Mouse (Mus musculus): ENCODE measurements around the gene Ccl12. TPM values are rescaled to one million over a fixed set of nuclear protein-coding genes. Genes with fewer than 3 reads are reported as not detected.

Ccl12 gene
- not detected in 2 replicates for polyA plus RNA-seq (2012; ENCODE audit: insufficient read depth, low replicate concordance)

GRCm38 (mm10) chr11:82101529-82101928 is at the start of gene Ccl12:
Gene Ccl12, plus strand, starts transcription at chr11:82101845.
- TF ChIP-seq GATA1 (IDR thresholded peaks at IDR 0.05; ENCODE audit: borderline replicate concordance, low read length) (no peak), FLI1 (IDR thresholded peaks at IDR 0.05; ENCODE audit: low read length) (no peak)
- Histone ChIP-seq H3K27me3 (replicated peaks) (no peaks in the 10 kb centered on the region), H3K4me1 (peaks cover 3% of the 10 kb centered on the region; the same call in 1 of the 2 replicates), H3K36me3 (replicated peaks; ENCODE audit: low read length) (no peaks in the 10 kb centered on the region), H3K4me3 (replicated peaks) (peak within 1 kb of the TSS; percentile 76), H3K9me3 (peaks cover 6% of the 10 kb centered on the region)

DNA sequence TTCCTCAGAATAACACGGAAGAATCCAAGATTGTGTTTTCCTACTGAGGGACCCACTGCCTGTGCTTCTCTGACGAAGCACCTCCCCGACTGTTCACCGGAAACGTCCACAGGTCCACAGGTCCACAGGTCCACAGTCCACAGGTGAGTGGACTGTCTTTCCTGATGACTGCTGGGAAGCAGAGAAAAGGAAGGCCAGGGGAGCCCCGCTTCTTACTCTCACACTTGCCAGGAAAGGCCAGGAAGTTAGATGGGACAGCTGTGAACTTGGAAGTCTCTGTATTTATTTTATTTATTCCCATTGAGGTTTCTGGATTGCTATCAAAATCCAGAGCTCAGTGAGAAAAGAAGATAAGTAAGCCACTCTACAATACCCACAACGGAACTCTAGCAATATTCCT is 47.8 kb upstream of the Ccl12 start:
- H3K36me3 ChIP-seq (replicated peaks; ENCODE audit: low read length), result no peaks in the 10 kb centered on the region
- TF ChIP-seq GATA1 (IDR thresholded peaks at IDR 0.05; ENCODE audit: borderline replicate concordance, low read length) (no peak), FLI1 (IDR thresholded peaks at IDR 0.05; ENCODE audit: low read length) (no peak)
- peaks cover 6% of the 10 kb centered on the region for H3K27me3 ChIP-seq (replicated peaks)
- H3K9me3 ChIP-seq, result no peaks in the 10 kb centered on the region
- H3K4me3 ChIP-seq (replicated peaks), result no peak overlapping the region
- H3K4me1 ChIP-seq, result no peaks in the 10 kb centered on the region

DNA sequence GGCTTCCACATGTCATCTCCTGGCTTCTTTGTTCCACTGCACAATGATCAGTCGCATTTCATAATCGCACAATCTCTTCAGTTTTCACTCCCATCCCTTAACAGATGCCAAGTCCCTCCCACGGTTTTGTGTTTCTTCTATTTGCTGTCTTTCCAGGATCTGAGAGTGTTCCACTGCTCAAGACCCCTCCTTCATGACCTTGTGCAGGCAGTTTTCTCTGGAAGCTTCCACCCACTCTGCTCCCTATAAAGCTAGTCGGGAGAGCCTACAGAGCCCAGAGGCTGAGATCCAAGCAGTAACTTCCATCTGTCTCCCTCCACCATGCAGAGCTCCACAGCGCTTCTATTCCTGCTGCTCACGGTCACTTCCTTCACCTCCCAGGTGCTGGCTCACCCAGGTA is 44.0 kb upstream of the Ccl12 start, which contains the start of gene Ccl11:
Gene Ccl11, plus strand, starts transcription at position 178 of the 400 bp plus-strand sequence.
- Histone ChIP-seq H3K9me3 (no peaks in the 10 kb centered on the region), H3K4me1 (no peaks in the 10 kb centered on the region), H3K36me3 (replicated peaks; ENCODE audit: low read length) (no peaks in the 10 kb centered on the region), H3K27me3 (replicated peaks) (peaks cover 5% of the 10 kb centered on the region), H3K4me3 (replicated peaks) (no peak within 1 kb of the TSS)
- no peak for TF ChIP-seq FLI1 (IDR thresholded peaks at IDR 0.05; ENCODE audit: low read length)
- TF ChIP-seq GATA1 (IDR thresholded peaks at IDR 0.05; ENCODE audit: borderline replicate concordance, low read length), result no peak

DNA sequence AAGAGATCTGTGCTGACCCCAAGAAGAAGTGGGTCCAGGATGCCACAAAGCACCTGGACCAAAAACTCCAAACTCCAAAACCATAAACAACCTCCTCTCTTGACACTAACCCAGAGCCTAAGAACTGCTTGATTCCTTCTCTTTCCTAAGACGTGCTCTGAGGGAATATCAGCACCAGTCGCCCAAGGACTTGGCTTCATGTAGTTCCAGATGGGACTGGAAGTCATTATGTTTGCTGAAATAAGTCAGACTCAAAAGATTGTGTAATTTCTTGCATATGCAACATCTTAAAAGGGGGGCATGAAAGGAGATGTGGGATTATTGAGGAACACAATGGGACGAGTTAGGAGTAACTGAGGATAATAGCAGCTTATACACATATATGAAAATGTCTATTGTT is 39.4 kb upstream of the Ccl12 start:
- Histone ChIP-seq H3K4me3 (replicated peaks) (no peak overlapping the region), H3K27me3 (replicated peaks) (no peaks in the 10 kb centered on the region), H3K9me3 (no peaks in the 10 kb centered on the region), H3K36me3 (replicated peaks; ENCODE audit: low read length) (no peaks in the 10 kb centered on the region), H3K4me1 (no peaks in the 10 kb centered on the region)
- TF ChIP-seq FLI1 (IDR thresholded peaks at IDR 0.05; ENCODE audit: low read length), result no peak
- TF ChIP-seq GATA1 (IDR thresholded peaks at IDR 0.05; ENCODE audit: borderline replicate concordance, low read length), result no peak

DNA sequence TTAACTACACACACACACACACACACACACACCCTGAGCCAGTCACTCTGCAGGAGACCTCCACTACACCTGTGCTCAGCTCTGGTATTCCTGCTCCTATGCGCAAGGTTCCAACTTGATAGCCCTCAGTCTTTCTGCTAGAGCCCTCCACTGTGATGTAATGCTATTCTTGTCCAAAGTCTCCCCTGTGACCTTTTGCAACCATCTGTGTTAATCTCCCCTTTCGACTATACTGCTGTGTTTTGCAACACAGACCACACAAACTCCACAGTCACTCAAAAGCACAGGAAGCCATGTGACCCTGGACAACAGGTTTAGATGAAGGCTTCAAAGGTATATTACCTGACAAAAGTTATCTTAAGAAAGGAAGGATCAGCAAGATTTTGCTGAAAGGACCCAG is 38.2 kb upstream of the Ccl12 start:
- Histone ChIP-seq H3K4me1 (no peaks in the 10 kb centered on the region), H3K27me3 (replicated peaks) (no peaks in the 10 kb centered on the region)
- TF ChIP-seq FLI1 (IDR thresholded peaks at IDR 0.05; ENCODE audit: low read length), result no peak
- TF ChIP-seq GATA1 (IDR thresholded peaks at IDR 0.05; ENCODE audit: borderline replicate concordance, low read length), result no peak

DNA sequence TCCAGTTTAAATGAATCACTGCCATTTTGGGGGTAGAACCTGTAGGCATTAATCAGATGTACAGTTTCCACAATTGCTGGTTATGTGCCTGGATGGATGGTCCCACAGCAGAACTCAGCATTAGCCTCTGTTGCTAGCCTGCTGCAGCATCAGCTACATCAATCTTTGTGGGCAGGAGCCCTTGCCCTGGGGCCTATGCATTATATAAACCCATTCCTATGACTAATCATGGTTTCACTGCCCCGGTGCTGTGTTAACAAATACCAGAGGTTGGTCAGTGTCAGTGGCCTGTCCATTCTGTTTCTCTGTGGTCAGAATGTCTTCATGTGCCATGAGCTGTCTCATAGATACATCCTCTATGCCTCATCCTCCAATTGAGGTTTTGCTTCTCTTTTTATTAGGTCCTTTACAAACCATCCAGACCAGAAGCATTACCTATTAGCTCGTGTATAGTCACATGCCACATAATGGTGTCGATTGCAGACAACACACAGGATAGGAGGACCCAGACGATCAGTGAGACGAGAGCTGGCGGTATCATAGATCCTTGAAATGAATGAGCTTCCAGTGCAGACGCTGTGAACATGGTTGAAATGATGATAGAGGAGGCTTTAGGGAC is 34.6 kb upstream of the Ccl12 start:
- TF ChIP-seq FLI1 (IDR thresholded peaks at IDR 0.05; ENCODE audit: low read length) (no peak), GATA1 (IDR thresholded peaks at IDR 0.05; ENCODE audit: borderline replicate concordance, low read length) (no peak)
- peaks cover 3% of the 10 kb centered on the region for H3K27me3 ChIP-seq (replicated peaks)
- H3K36me3 ChIP-seq (replicated peaks; ENCODE audit: low read length), result no peaks in the 10 kb centered on the region
- H3K9me3 ChIP-seq, result no peaks in the 10 kb centered on the region
- H3K4me3 ChIP-seq (replicated peaks), result no peak overlapping the region
- H3K4me1 ChIP-seq, result no peaks in the 10 kb centered on the region

More for the DNA sequence above, 38.2 kb upstream of the Ccl12 start:
- H3K4me3 ChIP-seq (replicated peaks), result no peak overlapping the region
- H3K36me3 ChIP-seq (replicated peaks; ENCODE audit: low read length), result no peaks in the 10 kb centered on the region
- no peaks in the 10 kb centered on the region for H3K9me3 ChIP-seq

- Histone ChIP-seq H3K4me3 (replicated peaks) (no peak overlapping the region), H3K4me1 (no peaks in the 10 kb centered on the region), H3K9me3 (peaks cover 15% of the 10 kb centered on the region), H3K36me3 (replicated peaks; ENCODE audit: low read length) (no peaks in the 10 kb centered on the region), H3K27me3 (replicated peaks) (peaks cover 6% of the 10 kb centered on the region)
- TF ChIP-seq FLI1 (IDR thresholded peaks at IDR 0.05; ENCODE audit: low read length) (no peak), GATA1 (IDR thresholded peaks at IDR 0.05; ENCODE audit: borderline replicate concordance, low read length) (no peak)
Measured at GRCm38 (mm10) chr11:82071076-82071475, 30.6 kb upstream of the Ccl12 start.

DNA sequence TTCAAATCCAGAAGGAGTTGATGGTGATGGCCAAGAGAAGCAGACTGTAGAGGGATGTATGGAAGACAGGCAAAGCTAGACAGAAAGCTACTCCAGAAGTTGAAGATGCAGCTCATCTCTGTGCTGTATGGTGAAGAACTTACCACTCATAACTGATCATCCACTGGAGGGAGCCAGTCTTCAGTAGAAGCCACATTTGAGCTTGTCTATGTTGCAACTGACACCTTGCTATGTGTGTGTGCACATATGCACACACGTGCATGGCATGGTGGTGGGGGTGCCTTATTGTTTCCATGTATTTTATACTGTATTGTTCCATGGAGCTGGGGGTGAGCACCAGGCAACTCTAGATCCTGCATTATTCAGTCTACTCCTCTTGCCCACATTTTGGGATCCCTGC is 29.3 kb upstream of the Ccl12 start:
- Histone ChIP-seq H3K9me3 (peaks cover 20% of the 10 kb centered on the region), H3K27me3 (replicated peaks) (peaks cover 6% of the 10 kb centered on the region), H3K4me3 (replicated peaks) (no peak overlapping the region), H3K4me1 (no peaks in the 10 kb centered on the region), H3K36me3 (replicated peaks; ENCODE audit: low read length) (no peaks in the 10 kb centered on the region)
- TF ChIP-seq GATA1 (IDR thresholded peaks at IDR 0.05; ENCODE audit: borderline replicate concordance, low read length) (no peak), FLI1 (IDR thresholded peaks at IDR 0.05; ENCODE audit: low read length) (no peak)

DNA sequence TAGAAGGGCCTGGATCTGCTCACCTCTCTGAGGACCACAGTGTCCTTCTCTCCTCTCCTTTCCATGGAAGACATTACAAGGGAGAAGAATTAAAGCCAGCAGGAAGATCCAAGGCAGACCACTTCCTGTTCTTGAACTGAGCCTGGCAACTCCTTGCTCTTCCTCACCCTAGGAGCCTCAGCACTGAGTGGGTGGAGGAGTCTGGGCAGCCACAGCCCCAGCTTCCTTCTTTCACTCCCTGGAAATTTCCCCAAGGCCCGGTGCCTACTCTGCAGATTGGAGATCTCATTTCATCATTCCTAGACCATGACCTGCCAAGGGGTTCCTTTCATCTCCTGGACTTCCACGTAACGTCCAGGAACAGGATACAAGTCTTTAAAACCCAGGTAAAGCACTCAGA is 28.7 kb upstream of the Ccl12 start:
- no peak overlapping the region for H3K4me3 ChIP-seq (replicated peaks)
- no peaks in the 10 kb centered on the region for H3K4me1 ChIP-seq
- H3K9me3 ChIP-seq, result peaks cover 20% of the 10 kb centered on the region
- TF ChIP-seq FLI1 (IDR thresholded peaks at IDR 0.05; ENCODE audit: low read length) (no peak), GATA1 (IDR thresholded peaks at IDR 0.05; ENCODE audit: borderline replicate concordance, low read length) (no peak)
- no peaks in the 10 kb centered on the region for H3K36me3 ChIP-seq (replicated peaks; ENCODE audit: low read length)
- peaks cover 6% of the 10 kb centered on the region for H3K27me3 ChIP-seq (replicated peaks)

GRCm38 (mm10) chr11:82073686-82074085 is 28.0 kb upstream of the Ccl12 start:
- TF ChIP-seq FLI1 (IDR thresholded peaks at IDR 0.05; ENCODE audit: low read length) (no peak), GATA1 (IDR thresholded peaks at IDR 0.05; ENCODE audit: borderline replicate concordance, low read length) (no peak)
- peaks cover 20% of the 10 kb centered on the region for H3K9me3 ChIP-seq

More at GRCm38 (mm10) chr11:82073686-82074085, 28.0 kb upstream of the Ccl12 start:
- H3K4me1 ChIP-seq, result no peaks in the 10 kb centered on the region
- no peak overlapping the region for H3K4me3 ChIP-seq (replicated peaks)
- H3K27me3 ChIP-seq (replicated peaks), result peaks cover 6% of the 10 kb centered on the region
- no peaks in the 10 kb centered on the region for H3K36me3 ChIP-seq (replicated peaks; ENCODE audit: low read length)
